1 mouse cellular context compared by ENCODE assay signal in genomic region chr11:109670026-109670916, GRCm38 (mm10).
TF ChIP-seq lines count a peak whose summit lies in the region.

No protein-coding gene starts in this region.

TF ChIP-seq in MEL, 35 proteins besides CTCF, POLR2A, EP300 and RAD21 (continued from another document):
- TF ChIP-seq MEF2A (IDR thresholded peaks at IDR 0.05; ENCODE audit: extremely low read depth, insufficient replicate concordance, low read depth, low read length, poor library complexity, severe bottlenecking), result no peak
